Mouse (Mus musculus): ENCODE results near the gene Olfr1347. TPM values are rescaled to one million over a fixed set of nuclear protein-coding genes. Genes with fewer than 3 reads are reported as not detected.

The Olfr1347 gene
- polyA plus RNA-seq, 1 experiment: 0.11 TPM

DNA sequence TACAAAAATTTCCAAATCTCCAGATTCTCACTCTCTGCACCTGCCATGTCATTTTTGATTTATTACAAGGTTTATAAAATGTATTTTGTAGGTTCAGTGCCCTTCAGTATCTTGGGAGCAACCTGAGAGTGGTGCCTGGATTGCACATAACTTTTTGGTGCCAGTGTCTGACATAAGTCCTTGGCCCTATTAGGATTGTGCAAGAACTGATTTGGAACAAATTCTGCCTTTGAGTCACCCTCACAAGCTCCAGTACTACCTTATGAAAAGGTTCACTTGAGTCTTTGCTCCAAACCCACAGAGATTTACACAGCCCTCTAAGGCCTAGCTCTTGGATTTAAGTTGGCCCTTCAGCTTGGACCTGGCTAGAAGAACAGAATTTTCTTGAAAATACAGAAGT lies 32.6 kb downstream of the Olfr1347 start, which contains the start of gene Olfr1346:
Gene Olfr1346, plus strand, starts transcription at position 151 of the 400 bp plus-strand sequence.
- Histone ChIP-seq H3K27me3 (ENCODE audit: control insufficient read depth, insufficient read depth, low read length) (no peaks in the 10 kb centered on the region), H3K27ac (ENCODE audit: control insufficient read depth, insufficient read depth, low read depth, low read length) (no peak within 1 kb of the TSS), H3K36me3 (ENCODE audit: control insufficient read depth, insufficient read depth, low read length) (no peaks in the 10 kb centered on the region), H3K4me3 (ENCODE audit: control insufficient read depth, low read depth, low read length) (no peak within 1 kb of the TSS), H3K4me1 (ENCODE audit: control insufficient read depth, insufficient read depth, low read length) (no peaks in the 10 kb centered on the region)
- no peak for TF ChIP-seq CTCF (IDR thresholded peaks at IDR 0.05; ENCODE audit: control insufficient read depth, insufficient read depth, insufficient replicate concordance, low read depth, low read length)
- no peak for TF ChIP-seq POLR2A (IDR thresholded peaks at IDR 0.05; ENCODE audit: control insufficient read depth, low read depth, low read length)

DNA sequence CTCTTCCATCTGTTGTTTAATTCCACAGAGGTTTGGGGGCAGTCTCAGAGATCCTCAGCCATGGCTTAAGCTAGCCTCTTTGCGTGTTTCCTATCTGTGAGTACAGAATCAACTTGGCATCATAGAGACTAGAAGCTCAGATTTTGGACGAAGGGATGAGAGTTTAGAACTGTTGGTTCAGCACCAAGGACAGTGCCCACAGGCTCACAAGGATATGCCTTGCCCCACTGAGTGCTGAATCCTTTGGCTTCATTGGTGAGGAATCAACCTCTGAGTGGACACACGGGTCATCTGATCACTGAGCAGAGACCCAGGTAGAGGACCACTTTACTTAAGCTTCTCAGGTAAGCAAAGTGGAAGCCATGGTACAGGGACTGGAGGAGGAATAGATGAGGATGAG lies 43.2 kb downstream of the Olfr1347 start:
- no peaks in the 10 kb centered on the region for H3K27me3 ChIP-seq (ENCODE audit: control insufficient read depth, insufficient read depth, low read length)
- TF ChIP-seq CTCF (IDR thresholded peaks at IDR 0.05; ENCODE audit: control insufficient read depth, insufficient read depth, insufficient replicate concordance, low read depth, low read length) (no peak), POLR2A (IDR thresholded peaks at IDR 0.05; ENCODE audit: control insufficient read depth, low read depth, low read length) (no peak)
- no peaks in the 10 kb centered on the region for H3K36me3 ChIP-seq (ENCODE audit: control insufficient read depth, insufficient read depth, low read length)
- no peak overlapping the region for H3K27ac ChIP-seq (ENCODE audit: control insufficient read depth, insufficient read depth, low read depth, low read length)
- H3K4me1 ChIP-seq (ENCODE audit: control insufficient read depth, insufficient read depth, low read length): no peaks in the 10 kb centered on the region
- H3K4me3 ChIP-seq (ENCODE audit: control insufficient read depth, low read depth, low read length): no peak overlapping the region

- Histone ChIP-seq H3K27ac (ENCODE audit: control insufficient read depth, insufficient read depth, low read depth, low read length) (no peak within 1 kb of the TSS), H3K4me3 (ENCODE audit: control insufficient read depth, low read depth, low read length) (no peak within 1 kb of the TSS), H3K4me1 (ENCODE audit: control insufficient read depth, insufficient read depth, low read length) (no peaks in the 10 kb centered on the region), H3K27me3 (ENCODE audit: control insufficient read depth, insufficient read depth, low read length) (no peaks in the 10 kb centered on the region), H3K36me3 (ENCODE audit: control insufficient read depth, insufficient read depth, low read length) (no peaks in the 10 kb centered on the region)
- TF ChIP-seq POLR2A (IDR thresholded peaks at IDR 0.05; ENCODE audit: control insufficient read depth, low read depth, low read length) (no peak), CTCF (IDR thresholded peaks at IDR 0.05; ENCODE audit: control insufficient read depth, insufficient read depth, insufficient replicate concordance, low read depth, low read length) (no peak)
These were observed 43.7 kb downstream of the Olfr1347 start, which contains the start of gene Olfr1336 for GRCm38 (mm10) chr7:6455868-6456267. Gene Olfr1336 (plus strand): TSS chr7:6456168.

DNA sequence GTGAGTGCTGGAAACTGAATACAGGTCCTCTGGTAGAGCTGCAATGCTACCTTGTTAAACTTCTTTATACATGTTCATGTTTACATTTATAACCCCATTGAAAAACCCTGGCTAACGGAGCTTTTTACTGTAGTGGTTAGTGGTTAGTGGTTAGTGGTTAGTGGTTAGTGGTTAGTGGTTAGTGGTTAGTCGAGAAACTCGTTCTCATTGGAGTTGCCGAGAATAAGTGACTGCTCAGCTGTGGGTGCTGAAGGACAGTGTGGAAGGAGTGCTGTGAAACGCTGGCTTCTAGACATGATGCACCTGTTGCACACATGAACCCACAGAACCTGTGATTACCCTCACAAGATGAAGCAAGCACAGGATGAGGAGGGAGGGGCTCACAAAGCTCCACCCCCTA lies 51.8 kb downstream of the Olfr1347 start:
- no peak overlapping the region for H3K4me3 ChIP-seq (ENCODE audit: control insufficient read depth, low read depth, low read length)
- H3K4me1 ChIP-seq (ENCODE audit: control insufficient read depth, insufficient read depth, low read length): no peaks in the 10 kb centered on the region
- TF ChIP-seq POLR2A (IDR thresholded peaks at IDR 0.05; ENCODE audit: control insufficient read depth, low read depth, low read length) (no peak), CTCF (IDR thresholded peaks at IDR 0.05; ENCODE audit: control insufficient read depth, insufficient read depth, insufficient replicate concordance, low read depth, low read length) (no peak)
- H3K27me3 ChIP-seq (ENCODE audit: control insufficient read depth, insufficient read depth, low read length): no peaks in the 10 kb centered on the region
- H3K36me3 ChIP-seq (ENCODE audit: control insufficient read depth, insufficient read depth, low read length): no peaks in the 10 kb centered on the region
- no peak overlapping the region for H3K27ac ChIP-seq (ENCODE audit: control insufficient read depth, insufficient read depth, low read depth, low read length)

GRCm38 (mm10) chr7:6441173-6441572 lies 58.4 kb downstream of the Olfr1347 start:
- Histone ChIP-seq H3K4me1 (ENCODE audit: control insufficient read depth, insufficient read depth, low read length) (peaks cover 5% of the 10 kb centered on the region), H3K27ac (ENCODE audit: control insufficient read depth, insufficient read depth, low read depth, low read length) (no peak overlapping the region), H3K27me3 (ENCODE audit: control insufficient read depth, insufficient read depth, low read length) (no peaks in the 10 kb centered on the region), H3K36me3 (ENCODE audit: control insufficient read depth, insufficient read depth, low read length) (no peaks in the 10 kb centered on the region), H3K4me3 (ENCODE audit: control insufficient read depth, low read depth, low read length) (no peak overlapping the region)
- TF ChIP-seq CTCF (IDR thresholded peaks at IDR 0.05; ENCODE audit: control insufficient read depth, insufficient read depth, insufficient replicate concordance, low read depth, low read length) (no peak), POLR2A (IDR thresholded peaks at IDR 0.05; ENCODE audit: control insufficient read depth, low read depth, low read length) (no peak)

GRCm38 (mm10) chr7:6438388-6438787 lies 61.2 kb downstream of the Olfr1347 start, which contains the start of gene Olfr1344:
Gene Olfr1344 (plus strand): TSS chr7:6438688.
- Histone ChIP-seq H3K4me1 (ENCODE audit: control insufficient read depth, insufficient read depth, low read length) (peaks cover 10% of the 10 kb centered on the region), H3K27me3 (ENCODE audit: control insufficient read depth, insufficient read depth, low read length) (no peaks in the 10 kb centered on the region), H3K27ac (ENCODE audit: control insufficient read depth, insufficient read depth, low read depth, low read length) (no peak within 1 kb of the TSS), H3K4me3 (ENCODE audit: control insufficient read depth, low read depth, low read length) (no peak within 1 kb of the TSS), H3K36me3 (ENCODE audit: control insufficient read depth, insufficient read depth, low read length) (no peaks in the 10 kb centered on the region)
- TF ChIP-seq CTCF (IDR thresholded peaks at IDR 0.05; ENCODE audit: control insufficient read depth, insufficient read depth, insufficient replicate concordance, low read depth, low read length) (no peak), POLR2A (IDR thresholded peaks at IDR 0.05; ENCODE audit: control insufficient read depth, low read depth, low read length) (no peak)

Other genes with a start within 250 kb of the Olfr1347 start
- 0.35 and 0.46 TPM in 2 replicates for gene Epp13, start 247.0 kb downstream of the Olfr1347 start, polyA plus RNA-seq (2012; rRNA removed)
- gene Zfp667, start 213.2 kb downstream of the Olfr1347 start, polyA plus RNA-seq (2012; rRNA removed): 2.6 and 3.1 TPM in 2 replicates
- gene Zfp583, start 168.5 kb downstream of the Olfr1347 start, polyA plus RNA-seq (2012; rRNA removed): 1.2 and 1.7 TPM in 2 replicates
- 0.88 and 1.1 TPM in 2 replicates for gene Gm3854, start 156.0 kb downstream of the Olfr1347 start, polyA plus RNA-seq (2012; rRNA removed)
- gene Zfp78, start 136.5 kb downstream of the Olfr1347 start, polyA plus RNA-seq (2012; rRNA removed): 2.5 and 2.8 TPM in 2 replicates
- gene Zfp28, start 116.5 kb downstream of the Olfr1347 start, polyA plus RNA-seq (2012; rRNA removed): 2.6 and 2.9 TPM in 2 replicates
- 0.61 and 1.2 TPM in 2 replicates for gene Smim17, start 101.0 kb downstream of the Olfr1347 start, polyA plus RNA-seq (2012; rRNA removed)
- gene Gm20715, start 89.5 kb downstream of the Olfr1347 start, polyA plus RNA-seq (2012; rRNA removed): 1.7 and 2.4 TPM in 2 replicates
- gene Olfr1344, start 61.1 kb downstream of the Olfr1347 start, polyA plus RNA-seq (2012; rRNA removed): 2.5 and 3.0 TPM in 2 replicates
- gene Olfr1336, start 43.6 kb downstream of the Olfr1347 start, polyA plus RNA-seq (2012; rRNA removed): 1.2 and 1.6 TPM in 2 replicates
- gene Olfr1346, start 32.7 kb downstream of the Olfr1347 start, polyA plus RNA-seq (2012; rRNA removed): 0.46 and 0.63 TPM in 2 replicates
- gene Olfr5, start 12.8 kb downstream of the Olfr1347 start, polyA plus RNA-seq (2012; rRNA removed): 0.16 and 0.20 TPM in 2 replicates
- not detected in 2 replicates for gene Olfr1348, start 9.0 kb upstream of the Olfr1347 start, polyA plus RNA-seq (2012; rRNA removed)
- 0.79 and 0.86 TPM in 2 replicates for gene Olfr1349, start 23.2 kb upstream of the Olfr1347 start, polyA plus RNA-seq (2012; rRNA removed)
- gene Olfr1350, start 65.1 kb upstream of the Olfr1347 start, polyA plus RNA-seq (2012; rRNA removed): 0.12 TPM in 1 of 2 replicates, not detected in the other
- gene Zim1, start 196.7 kb upstream of the Olfr1347 start, polyA plus RNA-seq (2012; rRNA removed): 0.07 and 0.21 TPM in 2 replicates
- 1.4 and 1.7 TPM in 2 replicates for gene Peg3, start 230.7 kb upstream of the Olfr1347 start, polyA plus RNA-seq (2012; rRNA removed)
- 0.18 and 0.26 TPM in 2 replicates for gene Usp29, start 230.8 kb upstream of the Olfr1347 start, polyA plus RNA-seq (2012; rRNA removed)

Measured in testis, adult 2 months (tissue).